Mouse (Mus musculus) heart, embryonic 13.5 days (tissue): Measurements from ENCODE around the gene Gdpd3. TPM values are rescaled to one million over a fixed set of nuclear protein-coding genes. Genes with fewer than 3 reads are reported as not detected.
A peak's percentile ranks its signal among the peaks of the same experiment; 100 is the strongest.

Experiments used
- ATAC-seq: fragments of 200-750 bp; cut with Nextera tagmentation; 2 replicates; pipeline ENCODE4 v1.8.0; 2017; ENCODE audit warnings: moderate TSS enrichment; ENCODE audit not compliant: insufficient number of reproducible peaks, low FRiP score, low TSS enrichment; ENCODE audit errors: extremely low read depth
- H3K27ac ChIP-seq: fragments of 300-500 bp; sonication (generic); replicated peaks from 2 replicates; pipeline ENCODE4 v1.5.1; 2015; ENCODE audit warnings: moderate library complexity, mild to moderate bottlenecking, inconsistent platforms
- H3K27me3 ChIP-seq: fragments of 300-500 bp; sonication (generic); replicated peaks from 2 replicates; pipeline ENCODE4 v1.6.1; 2015; ENCODE audit warnings: mild to moderate bottlenecking, inconsistent platforms
- H3K36me3 ChIP-seq: fragments of 300-500 bp; sonication (generic); 2 replicates; pipeline ENCODE4 v1.6.1; 2015; ENCODE audit warnings: mild to moderate bottlenecking, inconsistent platforms
- H3K4me1 ChIP-seq: fragments of 300-500 bp; sonication (generic); 2 replicates; pipeline ENCODE4 v1.6.1; 2015; ENCODE audit warnings: inconsistent platforms
- H3K4me2 ChIP-seq: fragments of 300-500 bp; sonication (generic); 2 replicates; pipeline ENCODE4 v1.6.1; 2015; ENCODE audit warnings: inconsistent platforms, mild to moderate bottlenecking, moderate library complexity
- H3K4me3 ChIP-seq: fragments of 300-500 bp; sonication (generic); 2 replicates; pipeline ENCODE4 v1.5.1; 2015; ENCODE audit warnings: moderate library complexity, mild to moderate bottlenecking, inconsistent platforms
- H3K9ac ChIP-seq: fragments of 300-500 bp; sonication (generic); 2 replicates; pipeline ENCODE4 v1.6.1; 2015; ENCODE audit warnings: inconsistent platforms, mild to moderate bottlenecking, moderate library complexity
- H3K9me3 ChIP-seq: fragments of 300-500 bp; sonication (generic); 2 replicates; pipeline ENCODE4 v1.6.1; 2016; ENCODE audit warnings: inconsistent platforms
- WGBS: fragments of 180-500 bp; shearing (Covaris S2); methylation state at CpG from one replicate; pipeline ENCODE4 v1.1.7; 2015; ENCODE audit warnings: mixed read lengths; 5-methylcytosine and 5-hydroxymethylcytosine counted together
- polyA plus RNA-seq: library from polyadenylated mRNA; unstranded; fragments of >200 nt; fragmentation: Nextera tagmentation; extraction: Ambion mirVana; gene quantifications from 2 replicates; pipeline ENCODE4 v1.2.1, GENCODE M21; 2015

Gdpd3 gene
- polyA plus RNA-seq, 1 experiment from 2014 or later = 1.2 TPM

- WGBS = under 1% methylated on average over 82 of the region's 83 CpGs
- peak; percentile 82 for ATAC-seq
- peak within 1 kb of the TSS; percentile 87 for H3K4me2 ChIP-seq
- peaks cover 67% of the 10 kb centered on the region for H3K36me3 ChIP-seq
- peaks cover 65% of the 10 kb centered on the region for H3K4me1 ChIP-seq
- H3K27ac ChIP-seq = peak within 1 kb of the TSS; percentile 97
- H3K27me3 ChIP-seq = no peaks in the 10 kb centered on the region
- H3K9ac ChIP-seq = peak within 1 kb of the TSS; percentile 93
- no peaks in the 10 kb centered on the region for H3K9me3 ChIP-seq
- H3K4me3 ChIP-seq = peak within 1 kb of the TSS; percentile 79
Observed at GRCm38 (mm10) chr7:126791851-126792720, 26.0 kb downstream of the Gdpd3 start, which contains the start of gene Ppp4c. TSS of gene Ppp4c (minus strand) at chr7:126792496.

- H3K4me1 ChIP-seq = peaks cover 73% of the 10 kb centered on the region
- no peak; the same call in 1 of the 2 replicates for ATAC-seq
- H3K27ac ChIP-seq = peak overlapping the region; percentile 97
Observed at GRCm38 (mm10) chr7:126792721-126793443, 26.7 kb downstream of the Gdpd3 start.

GRCm38 (mm10) chr7:126793456-126794270, 27.5 kb downstream of the Gdpd3 start:
- ATAC-seq = no peak
- Histone ChIP-seq H3K4me3 (peak overlapping the region; percentile 79; the same call in 1 of the 2 replicates), H3K36me3 (peaks cover 59% of the 10 kb centered on the region), H3K4me1 (peaks cover 74% of the 10 kb centered on the region), H3K9me3 (no peaks in the 10 kb centered on the region), H3K4me2 (peak overlapping the region; percentile 87), H3K27me3 (no peaks in the 10 kb centered on the region), H3K27ac (peak overlapping the region; percentile 97), H3K9ac (0 out of 2 replicates have a peak overlapping the region, but pooled peaks have one; percentile 93)
- 60% methylated on average over 4 of the region's 4 CpGs for WGBS

More at GRCm38 (mm10) chr7:126792721-126793443, 26.7 kb downstream of the Gdpd3 start:
- H3K4me2 ChIP-seq = peak overlapping the region; percentile 87
- peak overlapping the region; percentile 93 for H3K9ac ChIP-seq
- H3K27me3 ChIP-seq = no peaks in the 10 kb centered on the region
- H3K36me3 ChIP-seq = peaks cover 67% of the 10 kb centered on the region
- 16% methylated on average over 11 of the region's 11 CpGs for WGBS
- peak overlapping the region; percentile 79 for H3K4me3 ChIP-seq
- H3K9me3 ChIP-seq = no peaks in the 10 kb centered on the region

- Histone ChIP-seq H3K9ac (no peak overlapping the region), H3K4me3 (no peak overlapping the region), H3K36me3 (peaks cover 53% of the 10 kb centered on the region), H3K4me1 (peaks cover 74% of the 10 kb centered on the region), H3K27me3 (no peaks in the 10 kb centered on the region), H3K9me3 (no peaks in the 10 kb centered on the region), H3K27ac (peak overlapping the region; percentile 97), H3K4me2 (no peak overlapping the region)
- no peak for ATAC-seq
- 53% methylated on average over 4 of the region's 4 CpGs for WGBS
Observed at GRCm38 (mm10) chr7:126794271-126794605, 28.1 kb downstream of the Gdpd3 start.

- H3K4me1 ChIP-seq = peaks cover 73% of the 10 kb centered on the region
- 0 out of 2 replicates have a peak overlapping the region, but pooled peaks have one; percentile 100 for H3K27ac ChIP-seq
- 81% methylated on average over 16 of the region's 16 CpGs for WGBS
Observed at GRCm38 (mm10) chr7:126795387-126796317, 29.5 kb downstream of the Gdpd3 start.

GRCm38 (mm10) chr7:126796350-126796932, 30.3 kb downstream of the Gdpd3 start:
- H3K4me1 ChIP-seq = peaks cover 73% of the 10 kb centered on the region

More at GRCm38 (mm10) chr7:126795387-126796317, 29.5 kb downstream of the Gdpd3 start:
- Histone ChIP-seq H3K4me2 (peak overlapping the region; percentile 79), H3K27me3 (no peaks in the 10 kb centered on the region), H3K4me3 (peak overlapping the region; percentile 96), H3K9me3 (no peaks in the 10 kb centered on the region), H3K36me3 (peaks cover 40% of the 10 kb centered on the region), H3K9ac (peak overlapping the region; percentile 100)
- no peak for ATAC-seq

GRCm38 (mm10) chr7:126797411-126798126, 31.4 kb downstream of the Gdpd3 start, which contains the start of gene Fam57b:
TSS of gene Fam57b (plus strand) at chr7:126797668.
- peaks cover 40% of the 10 kb centered on the region for H3K36me3 ChIP-seq
- ATAC-seq = no peak
- 9% methylated on average over 21 of the region's 21 CpGs for WGBS
- peak within 1 kb of the TSS; percentile 100 for H3K27ac ChIP-seq
- H3K9ac ChIP-seq = peak within 1 kb of the TSS; percentile 100
- H3K4me2 ChIP-seq = peak within 1 kb of the TSS; percentile 79
- peaks cover 71% of the 10 kb centered on the region for H3K4me1 ChIP-seq
- no peaks in the 10 kb centered on the region for H3K9me3 ChIP-seq
- H3K4me3 ChIP-seq = peak within 1 kb of the TSS; percentile 96
- no peaks in the 10 kb centered on the region for H3K27me3 ChIP-seq

More at GRCm38 (mm10) chr7:126796350-126796932, 30.3 kb downstream of the Gdpd3 start:
- Histone ChIP-seq H3K4me3 (peak overlapping the region; percentile 96), H3K9ac (peak overlapping the region; percentile 100), H3K4me2 (peak overlapping the region; percentile 79), H3K36me3 (peaks cover 40% of the 10 kb centered on the region), H3K9me3 (no peaks in the 10 kb centered on the region), H3K27me3 (no peaks in the 10 kb centered on the region), H3K27ac (peak overlapping the region; percentile 100; the same call in 1 of the 2 replicates)
- WGBS = 62% methylated on average over 8 of the region's 8 CpGs
- ATAC-seq = no peak

- Histone ChIP-seq H3K36me3 (peaks cover 42% of the 10 kb centered on the region), H3K4me2 (peak overlapping the region; percentile 79), H3K9ac (peak overlapping the region; percentile 100), H3K4me3 (peak overlapping the region; percentile 96), H3K27me3 (no peaks in the 10 kb centered on the region), H3K9me3 (no peaks in the 10 kb centered on the region), H3K27ac (peak overlapping the region; percentile 100), H3K4me1 (peaks cover 63% of the 10 kb centered on the region)
- no peak for ATAC-seq
- WGBS = under 1% methylated on average over 40 of the region's 40 CpGs
Observed at GRCm38 (mm10) chr7:126798127-126799049, 32.3 kb downstream of the Gdpd3 start.
